Mouse (Mus musculus): ENCODE data around the gene Rdh1. TPM values are rescaled to one million over a fixed set of nuclear protein-coding genes. Genes with fewer than 3 reads are reported as not detected.

The Rdh1 gene
- total RNA-seq, 2 experiments from 2014 or later, result 2.4 to 5.9 TPM

Other genes starting within 250 kb of the Rdh1 start
- gene Ndufa4l2, start 244.8 kb upstream of the Rdh1 start, total RNA-seq (2021), result 10 to 100 TPM; 36.0 to 55.3 TPM
- 10 to 100 TPM; 38.6 to 46.5 TPM for gene Shmt2, start 237.3 kb upstream of the Rdh1 start, total RNA-seq (2021)
- gene Nxph4, start 225.2 kb upstream of the Rdh1 start, total RNA-seq (2021), result 10 to 100 TPM in 1 of 2 experiments, 1 to 10 TPM in 1; 6.9 to 12.6 TPM
- 100 to 1,000 TPM; 145 to 148 TPM for gene Lrp1, start 138.6 kb upstream of the Rdh1 start, total RNA-seq (2021)
- 100 to 1,000 TPM in 1 of 2 experiments, 10 to 100 TPM in 1; 87.7 to 105 TPM for gene Stat6, start 116.7 kb upstream of the Rdh1 start, total RNA-seq (2021)
- gene Nemp1, start 92.8 kb upstream of the Rdh1 start, total RNA-seq (2021), result 1 to 10 TPM; 5.0 to 5.4 TPM
- gene Nab2, start 91.2 kb upstream of the Rdh1 start, total RNA-seq (2021), result 10 to 100 TPM; 23.4 to 38.0 TPM
- 10 to 100 TPM in 1 of 2 experiments, under 1 TPM in 1; 0.83 to 35.2 TPM for gene Myo1a, start 54.6 kb upstream of the Rdh1 start, total RNA-seq (2021)
- gene Tac2, start 35.2 kb upstream of the Rdh1 start, total RNA-seq (2021), result not detected
- gene Zbtb39, start 20.2 kb upstream of the Rdh1 start, total RNA-seq (2021), result 10 to 100 TPM; 12.3 to 13.1 TPM
- 10 to 100 TPM in 1 of 2 experiments, 1 to 10 TPM in 1; 4.6 to 11.4 TPM for gene Gpr182, start 8.0 kb upstream of the Rdh1 start, total RNA-seq (2021)
- gene Rdh16f1, start 66 bp downstream of the Rdh1 start, total RNA-seq (2021), result 1 to 10 TPM; 3.9 to 7.3 TPM
- under 1 TPM in 1 of 2 experiments, not detected in 1; 0.27 TPM for gene Rdh9, start 16.7 kb downstream of the Rdh1 start, total RNA-seq (2021)
- gene Rdh16, start 41.4 kb downstream of the Rdh1 start, total RNA-seq (2021), result 1 to 10 TPM in 1 of 2 experiments, under 1 TPM in 1; 0.93 to 4.0 TPM
- gene Rdh19, start 90.2 kb downstream of the Rdh1 start, total RNA-seq (2021), result not detected
- gene Rdh16f2, start 106.8 kb downstream of the Rdh1 start, total RNA-seq (2021), result under 1 TPM in 1 of 2 experiments, not detected in 1; 0.33 TPM
- not detected for gene Rdh7, start 129.1 kb downstream of the Rdh1 start, total RNA-seq (2021)
- 1 to 10 TPM in 1 of 2 experiments, under 1 TPM in 1; 0.32 to 2.7 TPM for gene Sdr9c7, start 138.8 kb downstream of the Rdh1 start, total RNA-seq (2021)
- gene Hsd17b6, start 247.9 kb downstream of the Rdh1 start, total RNA-seq (2021), result not detected

Measured in adrenal gland, adult 18-20 months (tissue).